Mouse (Mus musculus) limb, embryonic 15.5 days (tissue): ENCODE data around the gene Mpi. TPM values are rescaled to one million over a fixed set of nuclear protein-coding genes. Genes with fewer than 3 reads are reported as not detected.
A peak's percentile ranks its signal among the peaks of the same experiment; 100 is the strongest.

ENCODE experiments used
- ATAC-seq: fragments of 200-750 bp; cut with Nextera tagmentation; 2 replicates; pipeline ENCODE4 v1.8.0; 2017; ENCODE audit warnings: low read depth, moderate TSS enrichment; ENCODE audit not compliant: insufficient number of reproducible peaks, low FRiP score, low TSS enrichment
- H3K27ac ChIP-seq: fragments of 300-500 bp; sonication (generic); 2 replicates; pipeline ENCODE4 v1.5.1; 2015; ENCODE audit warnings: moderate library complexity, mild to moderate bottlenecking, inconsistent platforms
- H3K27me3 ChIP-seq: fragments of 300-500 bp; sonication (generic); 2 replicates; pipeline ENCODE4 v1.6.1; 2015; ENCODE audit warnings: inconsistent platforms
- H3K36me3 ChIP-seq: fragments of 300-500 bp; sonication (generic); 2 replicates; pipeline ENCODE4 v1.6.1; 2015; ENCODE audit warnings: inconsistent platforms
- H3K4me1 ChIP-seq: fragments of 300-500 bp; sonication (generic); 2 replicates; pipeline ENCODE4 v1.6.1; 2015; ENCODE audit warnings: inconsistent platforms
- H3K4me2 ChIP-seq: fragments of 300-500 bp; sonication (generic); 2 replicates; pipeline ENCODE4 v1.6.1; 2015; ENCODE audit warnings: mild to moderate bottlenecking, inconsistent platforms
- H3K4me3 ChIP-seq: fragments of 300-500 bp; sonication (generic); 2 replicates; pipeline ENCODE4 v1.5.1; 2015; ENCODE audit warnings: mild to moderate bottlenecking, inconsistent platforms
- H3K9ac ChIP-seq: fragments of 300-500 bp; sonication (generic); 2 replicates; pipeline ENCODE4 v1.6.1; 2015; ENCODE audit warnings: inconsistent platforms
- H3K9me3 ChIP-seq: fragments of 300-500 bp; sonication (generic); 2 replicates; pipeline ENCODE4 v1.6.1; 2016; ENCODE audit warnings: inconsistent platforms
- WGBS: fragments of 180-500 bp; shearing (Covaris S2); methylation state at CpG from one replicate; pipeline ENCODE4 v1.1.7; 2015; 5-methylcytosine and 5-hydroxymethylcytosine counted together
- polyA plus RNA-seq: library from polyadenylated mRNA; unstranded; fragments of >200 nt; fragmentation: Nextera tagmentation; extraction: Ambion mirVana; gene quantifications from 2 replicates; pipeline ENCODE4 v1.2.1, GENCODE M21; 2015

Gene Mpi
- polyA plus RNA-seq, 1 experiment from 2014 or later = 37.9 TPM

GRCm38 (mm10) chr9:57539550-57539949, 13.0 kb downstream of the Mpi start:
- no peak overlapping the region for H3K9ac ChIP-seq
- H3K27ac ChIP-seq = no peak overlapping the region
- no peak for ATAC-seq
- H3K36me3 ChIP-seq = peaks cover 44% of the 10 kb centered on the region
- no peak overlapping the region for H3K4me2 ChIP-seq
- H3K9me3 ChIP-seq = no peaks in the 10 kb centered on the region
- no peaks in the 10 kb centered on the region for H3K27me3 ChIP-seq
- H3K4me3 ChIP-seq = no peak overlapping the region
- 88% methylated on average over 2 of the region's 2 CpGs for WGBS
- H3K4me1 ChIP-seq = peaks cover 22% of the 10 kb centered on the region

- Histone ChIP-seq H3K9ac (peak overlapping the region; percentile 86), H3K4me2 (peak overlapping the region; percentile 71), H3K27me3 (no peaks in the 10 kb centered on the region), H3K4me3 (peak overlapping the region; percentile 91), H3K36me3 (peaks cover 42% of the 10 kb centered on the region), H3K27ac (peak overlapping the region; percentile 89), H3K9me3 (no peaks in the 10 kb centered on the region), H3K4me1 (peaks cover 22% of the 10 kb centered on the region)
- under 1% methylated on average over 24 of the region's 24 CpGs for WGBS
- peak; percentile 36; the same call in 1 of the 2 replicates for ATAC-seq
Measured at GRCm38 (mm10) chr9:57537728-57538181, 14.8 kb downstream of the Mpi start.

- H3K4me2 ChIP-seq = peak within 1 kb of the TSS; percentile 71
- H3K9me3 ChIP-seq = no peaks in the 10 kb centered on the region
- H3K27ac ChIP-seq = peak within 1 kb of the TSS; percentile 89
- WGBS = 2% methylated on average over 45 of the region's 45 CpGs
- H3K4me3 ChIP-seq = peak within 1 kb of the TSS; percentile 91
- no peaks in the 10 kb centered on the region for H3K27me3 ChIP-seq
- peaks cover 44% of the 10 kb centered on the region for H3K36me3 ChIP-seq
- peak within 1 kb of the TSS; percentile 86 for H3K9ac ChIP-seq
- H3K4me1 ChIP-seq = peaks cover 22% of the 10 kb centered on the region
- ATAC-seq = peak; percentile 83
Measured at GRCm38 (mm10) chr9:57537044-57537727, 15.4 kb downstream of the Mpi start, which contains the start of gene Fam219b. Gene Fam219b, plus strand, starts transcription at chr9:57537528.

- Histone ChIP-seq H3K4me1 (peaks cover 19% of the 10 kb centered on the region), H3K9me3 (no peaks in the 10 kb centered on the region), H3K9ac (no peak overlapping the region), H3K27ac (no peak overlapping the region), H3K27me3 (no peaks in the 10 kb centered on the region), H3K36me3 (peaks cover 50% of the 10 kb centered on the region), H3K4me2 (peak overlapping the region; percentile 71), H3K4me3 (no peak overlapping the region; the same call in 1 of the 2 replicates)
- WGBS = 93% methylated on average over 5 of the region's 5 CpGs
- no peak for ATAC-seq
Measured at GRCm38 (mm10) chr9:57536362-57536761, 16.2 kb downstream of the Mpi start.

GRCm38 (mm10) chr9:57531946-57532345, 20.6 kb downstream of the Mpi start:
- 70% methylated on average over 1 of the region's 1 CpGs for WGBS
- peaks cover 32% of the 10 kb centered on the region for H3K36me3 ChIP-seq

GRCm38 (mm10) chr9:57526435-57526834, 26.1 kb downstream of the Mpi start:
- H3K4me2 ChIP-seq = no peak overlapping the region
- peaks cover 6% of the 10 kb centered on the region; the same call in 1 of the 2 replicates for H3K36me3 ChIP-seq
- no peak overlapping the region for H3K4me3 ChIP-seq
- H3K27ac ChIP-seq = no peak overlapping the region
- H3K27me3 ChIP-seq = no peaks in the 10 kb centered on the region
- no peak overlapping the region for H3K9ac ChIP-seq
- no peaks in the 10 kb centered on the region for H3K9me3 ChIP-seq
- ATAC-seq = no peak
- peaks cover 13% of the 10 kb centered on the region for H3K4me1 ChIP-seq

More at GRCm38 (mm10) chr9:57531946-57532345, 20.6 kb downstream of the Mpi start:
- Histone ChIP-seq H3K27ac (no peak overlapping the region), H3K4me3 (no peak overlapping the region), H3K9ac (no peak overlapping the region), H3K9me3 (no peaks in the 10 kb centered on the region), H3K4me2 (no peak overlapping the region), H3K27me3 (no peaks in the 10 kb centered on the region), H3K4me1 (peaks cover 4% of the 10 kb centered on the region; the same call in 1 of the 2 replicates)
- no peak for ATAC-seq

- Histone ChIP-seq H3K27me3 (no peaks in the 10 kb centered on the region), H3K9me3 (no peaks in the 10 kb centered on the region), H3K36me3 (peaks cover 3% of the 10 kb centered on the region; the same call in 1 of the 2 replicates), H3K9ac (no peak overlapping the region), H3K27ac (no peak overlapping the region), H3K4me1 (peaks cover 13% of the 10 kb centered on the region), H3K4me2 (no peak overlapping the region), H3K4me3 (no peak overlapping the region)
- ATAC-seq = no peak
- WGBS = 86% methylated on average over 2 of the region's 2 CpGs
Measured at GRCm38 (mm10) chr9:57525516-57525915, 27.0 kb downstream of the Mpi start.

- Histone ChIP-seq H3K4me2 (no peak overlapping the region), H3K9ac (no peak overlapping the region), H3K9me3 (no peaks in the 10 kb centered on the region), H3K4me3 (no peak overlapping the region), H3K27ac (no peak overlapping the region), H3K4me1 (peaks cover 13% of the 10 kb centered on the region), H3K27me3 (no peaks in the 10 kb centered on the region), H3K36me3 (peaks cover 3% of the 10 kb centered on the region; the same call in 1 of the 2 replicates)
- no peak for ATAC-seq
Measured at GRCm38 (mm10) chr9:57524439-57524838, 28.1 kb downstream of the Mpi start.

GRCm38 (mm10) chr9:57523754-57524153, 28.8 kb downstream of the Mpi start:
- Histone ChIP-seq H3K27ac (no peak overlapping the region), H3K9ac (no peak overlapping the region), H3K27me3 (no peaks in the 10 kb centered on the region), H3K9me3 (no peaks in the 10 kb centered on the region), H3K4me1 (peaks cover 13% of the 10 kb centered on the region), H3K36me3 (no peaks in the 10 kb centered on the region; the same call in 1 of the 2 replicates), H3K4me3 (no peak overlapping the region), H3K4me2 (no peak overlapping the region)
- WGBS = 84% methylated on average over 1 of the region's 1 CpGs
- ATAC-seq = no peak

GRCm38 (mm10) chr9:57522861-57523246, 29.7 kb downstream of the Mpi start:
- no peak for ATAC-seq
- H3K27ac ChIP-seq = no peak overlapping the region

GRCm38 (mm10) chr9:57522114-57522860, 30.3 kb downstream of the Mpi start:
- Histone ChIP-seq H3K4me1 (peaks cover 13% of the 10 kb centered on the region), H3K27ac (no peak overlapping the region), H3K9ac (peak overlapping the region; percentile 89), H3K4me2 (peak overlapping the region; percentile 71), H3K4me3 (peak overlapping the region; percentile 97), H3K27me3 (no peaks in the 10 kb centered on the region), H3K36me3 (no peaks in the 10 kb centered on the region), H3K9me3 (no peaks in the 10 kb centered on the region)
- 30% methylated on average over 7 of the region's 7 CpGs for WGBS
- ATAC-seq = no peak

More at GRCm38 (mm10) chr9:57522861-57523246, 29.7 kb downstream of the Mpi start:
- H3K9ac ChIP-seq = no peak overlapping the region
- H3K36me3 ChIP-seq = no peaks in the 10 kb centered on the region
- H3K4me1 ChIP-seq = peaks cover 13% of the 10 kb centered on the region
- H3K4me3 ChIP-seq = peak overlapping the region; percentile 97; the same call in 1 of the 2 replicates
- H3K9me3 ChIP-seq = no peaks in the 10 kb centered on the region
- no peak overlapping the region for H3K4me2 ChIP-seq
- WGBS = 78% methylated on average over 4 of the region's 4 CpGs
- H3K27me3 ChIP-seq = no peaks in the 10 kb centered on the region
